Mouse (Mus musculus) thymus, postnatal 10 days (tissue): ENCODE results near the gene Prrg4.
"Not testable (repeated sequence)": the region's sequence is repeated elsewhere in the genome, so short reads cannot be mapped to it uniquely, and the experiment has no call there.

Experiments used
- DNase-seq, 2 experiments: peaks; one replicate each; pipeline ENCODE4 v3.0.0; 2021; ENCODE audit warnings: low spot score in 2 of 2

Prrg4 gene

GRCm38 (mm10) chr2:104841736-104842135 lies 7.9 kb downstream of the Prrg4 start:
- DNase-seq: no peak

GRCm38 (mm10) chr2:104840974-104841373 lies 8.7 kb downstream of the Prrg4 start:
- DNase-seq: no peak

GRCm38 (mm10) chr2:104832486-104832885 lies 17.2 kb downstream of the Prrg4 start:
- DNase-seq: no peak

- DNase-seq: no peak
These were observed 23.5 kb downstream of the Prrg4 start for GRCm38 (mm10) chr2:104826191-104826590.

GRCm38 (mm10) chr2:104818763-104819162 lies 30.9 kb downstream of the Prrg4 start:
- DNase-seq: not testable (repeated sequence)

GRCm38 (mm10) chr2:104817555-104818330 lies 31.9 kb downstream of the Prrg4 start:
- DNase-seq: peak in 1 of 2 experiments; percentile 6

- peak; percentile 79 to 81 for DNase-seq
These were observed 32.7 kb downstream of the Prrg4 start for GRCm38 (mm10) chr2:104816866-104817439.

GRCm38 (mm10) chr2:104816371-104816827 lies 33.3 kb downstream of the Prrg4 start, which contains the start of gene Qser1:
Qser1 (minus strand) TSS chr2:104816760.
- DNase-seq: peak in 1 of 2 experiments; percentile 37

GRCm38 (mm10) chr2:104815561-104816370 lies 33.9 kb downstream of the Prrg4 start:
- peak; percentile 25 to 39 for DNase-seq

GRCm38 (mm10) chr2:104814181-104814951 lies 35.3 kb downstream of the Prrg4 start:
- DNase-seq: no peak

- DNase-seq: no peak
These were observed 44.2 kb downstream of the Prrg4 start for GRCm38 (mm10) chr2:104805435-104805834.
